Mouse (Mus musculus) ES-Bruce4 (cell line): ENCODE measurements around the gene Pdhx.

Experiments used
- CTCF ChIP-seq: IDR thresholded peaks from one replicate; pipeline ENCODE4 v1.8.1; 2011; ENCODE audit warnings: low read depth, low read length
- POLR2A ChIP-seq: IDR thresholded peaks from one replicate; pipeline ENCODE4 v1.8.1; 2011; ENCODE audit warnings: low read length; ENCODE audit not compliant: insufficient read depth

DNA sequence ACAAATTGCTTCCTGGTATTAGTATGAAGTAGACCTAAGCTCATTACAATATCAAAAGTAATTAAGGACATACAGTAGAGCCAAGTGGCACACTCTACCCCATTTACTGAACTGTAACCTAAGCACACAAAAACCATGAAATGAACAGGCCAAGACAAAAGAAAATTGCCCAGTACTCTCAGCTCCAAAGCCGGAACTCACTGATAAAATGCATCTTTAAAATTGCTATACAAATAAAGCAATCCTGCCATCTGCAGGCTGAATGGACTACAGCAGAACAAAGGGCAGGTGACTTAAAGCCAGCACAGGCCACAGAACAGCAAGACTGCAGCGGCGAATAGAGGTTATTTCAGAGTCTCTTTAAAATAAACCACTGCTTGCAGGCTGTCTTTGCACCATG is 10.4 kb downstream of the Pdhx start:
- TF ChIP-seq CTCF (peak; percentile 21), POLR2A (no peak)
